Mouse (Mus musculus): ENCODE measurements around the gene Itpr2. TPM values are rescaled to one million over a fixed set of nuclear protein-coding genes. Genes with fewer than 3 reads are reported as not detected.

Gene Itpr2
- polyA plus RNA-seq, 1 experiment from 2014 or later: 14.4 TPM

GRCm38 (mm10) chr6:146270776-146271533 is 231.1 kb downstream of the Itpr2 start:
- H3K4me3 ChIP-seq (ENCODE audit: low read length): no peak overlapping the region
- H3K27ac ChIP-seq (ENCODE audit: low read length): no peak overlapping the region
- peak; percentile 93 for ATAC-seq (ENCODE audit: low read depth)
- H3K27me3 ChIP-seq (ENCODE audit: control insufficient read depth, insufficient read depth, low read depth, low read length): no peaks in the 10 kb centered on the region
- 48% methylated on average over 12 of the region's 12 CpGs for WGBS
- no peaks in the 10 kb centered on the region for H3K9me3 ChIP-seq (ENCODE audit: control insufficient read depth, low read length)
- no peaks in the 10 kb centered on the region for H3K36me3 ChIP-seq (ENCODE audit: control insufficient read depth, insufficient read depth, low read length)
- H3K4me2 ChIP-seq (ENCODE audit: low read depth, low read length): no peak overlapping the region
- peaks cover 9% of the 10 kb centered on the region; the same call in 1 of the 2 replicates for H3K4me1 ChIP-seq (replicated peaks; ENCODE audit: control insufficient read depth, insufficient read depth, low read length)
- no peak overlapping the region for H3K9ac ChIP-seq (ENCODE audit: low read length)

- Histone ChIP-seq H3K27ac (ENCODE audit: low read length) (no peak overlapping the region), H3K27me3 (ENCODE audit: control insufficient read depth, insufficient read depth, low read depth, low read length) (no peaks in the 10 kb centered on the region), H3K4me1 (replicated peaks; ENCODE audit: control insufficient read depth, insufficient read depth, low read length) (peaks cover 9% of the 10 kb centered on the region; the same call in 1 of the 2 replicates), H3K4me3 (ENCODE audit: low read length) (no peak overlapping the region), H3K9ac (ENCODE audit: low read length) (no peak overlapping the region), H3K36me3 (ENCODE audit: control insufficient read depth, insufficient read depth, low read length) (no peaks in the 10 kb centered on the region), H3K9me3 (ENCODE audit: control insufficient read depth, low read length) (no peaks in the 10 kb centered on the region), H3K4me2 (ENCODE audit: low read depth, low read length) (no peak overlapping the region)
- 28% methylated on average over 5 of the region's 5 CpGs for WGBS
- ATAC-seq (ENCODE audit: low read depth): 0 out of 2 replicates have a peak, but pooled peaks have one; percentile 26
Observed at GRCm38 (mm10) chr6:146270162-146270561, 231.9 kb downstream of the Itpr2 start.

- Histone ChIP-seq H3K4me3 (ENCODE audit: low read length) (no peak overlapping the region), H3K27ac (ENCODE audit: low read length) (no peak overlapping the region), H3K4me1 (replicated peaks; ENCODE audit: control insufficient read depth, insufficient read depth, low read length) (peaks cover 9% of the 10 kb centered on the region; the same call in 1 of the 2 replicates), H3K9ac (ENCODE audit: low read length) (no peak overlapping the region), H3K9me3 (ENCODE audit: control insufficient read depth, low read length) (no peaks in the 10 kb centered on the region), H3K4me2 (ENCODE audit: low read depth, low read length) (no peak overlapping the region), H3K27me3 (ENCODE audit: control insufficient read depth, insufficient read depth, low read depth, low read length) (no peaks in the 10 kb centered on the region), H3K36me3 (ENCODE audit: control insufficient read depth, insufficient read depth, low read length) (no peaks in the 10 kb centered on the region)
- WGBS: 85% methylated on average over 5 of the region's 5 CpGs
- no peak for ATAC-seq (ENCODE audit: low read depth)
Observed at GRCm38 (mm10) chr6:146269291-146269690, 232.7 kb downstream of the Itpr2 start.

GRCm38 (mm10) chr6:146260674-146261376 is 241.2 kb downstream of the Itpr2 start:
- WGBS: 82% methylated on average over 7 of the region's 7 CpGs
- ATAC-seq (ENCODE audit: low read depth): no peak
- H3K27ac ChIP-seq (ENCODE audit: low read length): no peak overlapping the region

GRCm38 (mm10) chr6:146258751-146259150 is 243.3 kb downstream of the Itpr2 start:
- no peaks in the 10 kb centered on the region for H3K4me1 ChIP-seq (replicated peaks; ENCODE audit: control insufficient read depth, insufficient read depth, low read length)
- H3K27me3 ChIP-seq (ENCODE audit: control insufficient read depth, insufficient read depth, low read depth, low read length): no peaks in the 10 kb centered on the region
- 0 out of 2 replicates have a peak, but pooled peaks cover 4% of the 10 kb centered on the region for H3K9me3 ChIP-seq (ENCODE audit: control insufficient read depth, low read length)
- H3K4me2 ChIP-seq (ENCODE audit: low read depth, low read length): no peak overlapping the region
- H3K4me3 ChIP-seq (ENCODE audit: low read length): no peak overlapping the region
- no peak overlapping the region for H3K9ac ChIP-seq (ENCODE audit: low read length)
- no peak for ATAC-seq (ENCODE audit: low read depth)
- H3K36me3 ChIP-seq (ENCODE audit: control insufficient read depth, insufficient read depth, low read length): no peaks in the 10 kb centered on the region
- H3K27ac ChIP-seq (ENCODE audit: low read length): no peak overlapping the region
- WGBS: 94% methylated on average over 5 of the region's 5 CpGs

More at GRCm38 (mm10) chr6:146260674-146261376, 241.2 kb downstream of the Itpr2 start:
- Histone ChIP-seq H3K9me3 (ENCODE audit: control insufficient read depth, low read length) (0 out of 2 replicates have a peak, but pooled peaks cover 4% of the 10 kb centered on the region), H3K9ac (ENCODE audit: low read length) (no peak overlapping the region), H3K4me2 (ENCODE audit: low read depth, low read length) (no peak overlapping the region), H3K4me1 (replicated peaks; ENCODE audit: control insufficient read depth, insufficient read depth, low read length) (no peaks in the 10 kb centered on the region), H3K4me3 (ENCODE audit: low read length) (no peak overlapping the region), H3K36me3 (ENCODE audit: control insufficient read depth, insufficient read depth, low read length) (no peaks in the 10 kb centered on the region), H3K27me3 (ENCODE audit: control insufficient read depth, insufficient read depth, low read depth, low read length) (no peaks in the 10 kb centered on the region)

GRCm38 (mm10) chr6:146258261-146258660 is 243.8 kb downstream of the Itpr2 start:
- H3K4me2 ChIP-seq (ENCODE audit: low read depth, low read length): no peak overlapping the region
- H3K9me3 ChIP-seq (ENCODE audit: control insufficient read depth, low read length): 0 out of 2 replicates have a peak, but pooled peaks cover 4% of the 10 kb centered on the region
- H3K4me3 ChIP-seq (ENCODE audit: low read length): no peak overlapping the region
- WGBS: 96% methylated on average over 3 of the region's 3 CpGs
- no peaks in the 10 kb centered on the region for H3K27me3 ChIP-seq (ENCODE audit: control insufficient read depth, insufficient read depth, low read depth, low read length)
- ATAC-seq (ENCODE audit: low read depth): no peak
- H3K9ac ChIP-seq (ENCODE audit: low read length): no peak overlapping the region
- H3K27ac ChIP-seq (ENCODE audit: low read length): no peak overlapping the region
- H3K4me1 ChIP-seq (replicated peaks; ENCODE audit: control insufficient read depth, insufficient read depth, low read length): no peaks in the 10 kb centered on the region
- H3K36me3 ChIP-seq (ENCODE audit: control insufficient read depth, insufficient read depth, low read length): no peaks in the 10 kb centered on the region

- WGBS: 83% methylated on average over 7 of the region's 7 CpGs
- 0 out of 2 replicates have a peak, but pooled peaks cover 4% of the 10 kb centered on the region for H3K9me3 ChIP-seq (ENCODE audit: control insufficient read depth, low read length)
Observed at GRCm38 (mm10) chr6:146256947-146257670, 244.9 kb downstream of the Itpr2 start.

GRCm38 (mm10) chr6:146256401-146256800 is 245.6 kb downstream of the Itpr2 start:
- WGBS: 36% methylated on average over 2 of the region's 2 CpGs
- ATAC-seq (ENCODE audit: low read depth): 0 out of 2 replicates have a peak, but pooled peaks have one; percentile 51
- Histone ChIP-seq H3K9me3 (ENCODE audit: control insufficient read depth, low read length) (0 out of 2 replicates have a peak, but pooled peaks cover 4% of the 10 kb centered on the region), H3K4me3 (ENCODE audit: low read length) (no peak overlapping the region), H3K36me3 (ENCODE audit: control insufficient read depth, insufficient read depth, low read length) (no peaks in the 10 kb centered on the region), H3K27ac (ENCODE audit: low read length) (no peak overlapping the region), H3K4me2 (ENCODE audit: low read depth, low read length) (no peak overlapping the region), H3K4me1 (replicated peaks; ENCODE audit: control insufficient read depth, insufficient read depth, low read length) (no peaks in the 10 kb centered on the region), H3K9ac (ENCODE audit: low read length) (no peak overlapping the region), H3K27me3 (ENCODE audit: control insufficient read depth, insufficient read depth, low read depth, low read length) (no peaks in the 10 kb centered on the region)

More at GRCm38 (mm10) chr6:146256947-146257670, 244.9 kb downstream of the Itpr2 start:
- H3K4me3 ChIP-seq (ENCODE audit: low read length): no peak overlapping the region
- no peaks in the 10 kb centered on the region for H3K4me1 ChIP-seq (replicated peaks; ENCODE audit: control insufficient read depth, insufficient read depth, low read length)
- H3K27ac ChIP-seq (ENCODE audit: low read length): no peak overlapping the region
- H3K9ac ChIP-seq (ENCODE audit: low read length): no peak overlapping the region
- no peaks in the 10 kb centered on the region for H3K27me3 ChIP-seq (ENCODE audit: control insufficient read depth, insufficient read depth, low read depth, low read length)
- no peaks in the 10 kb centered on the region for H3K36me3 ChIP-seq (ENCODE audit: control insufficient read depth, insufficient read depth, low read length)
- no peak overlapping the region for H3K4me2 ChIP-seq (ENCODE audit: low read depth, low read length)
- no peak for ATAC-seq (ENCODE audit: low read depth)

All from lung, embryonic 16.5 days (tissue).